Mouse (Mus musculus): ENCODE results near the gene Map4k4. TPM values are rescaled to one million over a fixed set of nuclear protein-coding genes. Genes with fewer than 3 reads are reported as not detected.

The Map4k4 gene
- total RNA-seq, 1 experiment from 2014 or later: 236 TPM

GRCm38 (mm10) chr1:39950590-39950989, 49.9 kb downstream of the Map4k4 start:
- ATAC-seq (ENCODE audit: extremely low read depth, insufficient number of reproducible peaks, low FRiP score, poor library complexity, severe bottlenecking): no peak

GRCm38 (mm10) chr1:39954652-39955051, 53.9 kb downstream of the Map4k4 start:
- no peak for ATAC-seq (ENCODE audit: extremely low read depth, insufficient number of reproducible peaks, low FRiP score, poor library complexity, severe bottlenecking)

GRCm38 (mm10) chr1:39956712-39957111, 56.0 kb downstream of the Map4k4 start:
- no peak for ATAC-seq (ENCODE audit: extremely low read depth, insufficient number of reproducible peaks, low FRiP score, poor library complexity, severe bottlenecking)

- no peak for ATAC-seq (ENCODE audit: extremely low read depth, insufficient number of reproducible peaks, low FRiP score, poor library complexity, severe bottlenecking)
Measured at GRCm38 (mm10) chr1:39957981-39958380, 57.3 kb downstream of the Map4k4 start.

GRCm38 (mm10) chr1:39960623-39961022, 59.9 kb downstream of the Map4k4 start:
- ATAC-seq (ENCODE audit: extremely low read depth, insufficient number of reproducible peaks, low FRiP score, poor library complexity, severe bottlenecking): no peak

GRCm38 (mm10) chr1:39961113-39961512, 60.4 kb downstream of the Map4k4 start:
- no peak for ATAC-seq (ENCODE audit: extremely low read depth, insufficient number of reproducible peaks, low FRiP score, poor library complexity, severe bottlenecking)

GRCm38 (mm10) chr1:39962321-39962720, 61.6 kb downstream of the Map4k4 start:
- ATAC-seq (ENCODE audit: extremely low read depth, insufficient number of reproducible peaks, low FRiP score, poor library complexity, severe bottlenecking): no peak

GRCm38 (mm10) chr1:39962840-39963239, 62.1 kb downstream of the Map4k4 start:
- no peak for ATAC-seq (ENCODE audit: extremely low read depth, insufficient number of reproducible peaks, low FRiP score, poor library complexity, severe bottlenecking)

GRCm38 (mm10) chr1:39963821-39964220, 63.1 kb downstream of the Map4k4 start:
- no peak for ATAC-seq (ENCODE audit: extremely low read depth, insufficient number of reproducible peaks, low FRiP score, poor library complexity, severe bottlenecking)

GRCm38 (mm10) chr1:39964427-39964826, 63.7 kb downstream of the Map4k4 start:
- ATAC-seq (ENCODE audit: extremely low read depth, insufficient number of reproducible peaks, low FRiP score, poor library complexity, severe bottlenecking): no peak

GRCm38 (mm10) chr1:39965461-39965860, 64.7 kb downstream of the Map4k4 start:
- no peak for ATAC-seq (ENCODE audit: extremely low read depth, insufficient number of reproducible peaks, low FRiP score, poor library complexity, severe bottlenecking)

- ATAC-seq (ENCODE audit: extremely low read depth, insufficient number of reproducible peaks, low FRiP score, poor library complexity, severe bottlenecking): peak; percentile 68
Measured at GRCm38 (mm10) chr1:39968999-39969398, 68.3 kb downstream of the Map4k4 start.

- ATAC-seq (ENCODE audit: extremely low read depth, insufficient number of reproducible peaks, low FRiP score, poor library complexity, severe bottlenecking): no peak
Measured at GRCm38 (mm10) chr1:39969771-39970406, 69.2 kb downstream of the Map4k4 start.

- no peak for ATAC-seq (ENCODE audit: extremely low read depth, insufficient number of reproducible peaks, low FRiP score, poor library complexity, severe bottlenecking)
Measured at GRCm38 (mm10) chr1:39972411-39972810, 71.7 kb downstream of the Map4k4 start.

- no peak for ATAC-seq (ENCODE audit: extremely low read depth, insufficient number of reproducible peaks, low FRiP score, poor library complexity, severe bottlenecking)
Measured at GRCm38 (mm10) chr1:39973911-39974310, 73.2 kb downstream of the Map4k4 start.

- no peak for ATAC-seq (ENCODE audit: extremely low read depth, insufficient number of reproducible peaks, low FRiP score, poor library complexity, severe bottlenecking)
Measured at GRCm38 (mm10) chr1:39975005-39975404, 74.3 kb downstream of the Map4k4 start.

- no peak for ATAC-seq (ENCODE audit: extremely low read depth, insufficient number of reproducible peaks, low FRiP score, poor library complexity, severe bottlenecking)
Measured at GRCm38 (mm10) chr1:39976107-39976506, 75.4 kb downstream of the Map4k4 start.

- ATAC-seq (ENCODE audit: extremely low read depth, insufficient number of reproducible peaks, low FRiP score, poor library complexity, severe bottlenecking): no peak
Measured at GRCm38 (mm10) chr1:39976847-39977744, 76.4 kb downstream of the Map4k4 start.

GRCm38 (mm10) chr1:39978781-39979486, 78.2 kb downstream of the Map4k4 start:
- no peak for ATAC-seq (ENCODE audit: extremely low read depth, insufficient number of reproducible peaks, low FRiP score, poor library complexity, severe bottlenecking)
